Mouse (Mus musculus): Measurements from ENCODE around the gene Tcp10a. TPM values are rescaled to one million over a fixed set of nuclear protein-coding genes. Genes with fewer than 3 reads are reported as not detected.
"Not testable (repeated sequence)": the region's sequence is repeated elsewhere in the genome, so short reads cannot be mapped to it uniquely, and the experiment has no call there.

Tcp10a gene
- total RNA-seq (2021): under 1 TPM in 1 of 2 experiments, not detected in 1; 0.26 TPM

- not testable (repeated sequence) for DNase-seq (ENCODE audit: extremely low spot score in 1 of 2, low spot score in 1 of 2)
Observed at GRCm38 (mm10) chr17:7324346-7324745, at the start of gene Tcp10a. Gene Tcp10a, plus strand, starts transcription at chr17:7324646.

GRCm38 (mm10) chr17:7278702-7279242, 45.7 kb upstream of the Tcp10a start:
- DNase-seq (ENCODE audit: extremely low spot score in 1 of 2, low spot score in 1 of 2): no peak

- no peak for DNase-seq (ENCODE audit: extremely low spot score in 1 of 2, low spot score in 1 of 2)
Observed at GRCm38 (mm10) chr17:7279251-7279650, 45.2 kb upstream of the Tcp10a start.

- DNase-seq (ENCODE audit: extremely low spot score in 1 of 2, low spot score in 1 of 2): no peak
Observed at GRCm38 (mm10) chr17:7284297-7284910, 40.0 kb upstream of the Tcp10a start.

- DNase-seq (ENCODE audit: extremely low spot score in 1 of 2, low spot score in 1 of 2): no peak
Observed at GRCm38 (mm10) chr17:7285292-7285691, 39.2 kb upstream of the Tcp10a start.

GRCm38 (mm10) chr17:7286422-7287050, 37.9 kb upstream of the Tcp10a start:
- no peak for DNase-seq (ENCODE audit: extremely low spot score in 1 of 2, low spot score in 1 of 2)

GRCm38 (mm10) chr17:7292012-7292684, 32.3 kb upstream of the Tcp10a start:
- no peak for DNase-seq (ENCODE audit: extremely low spot score in 1 of 2, low spot score in 1 of 2)

GRCm38 (mm10) chr17:7306278-7307196, 17.9 kb upstream of the Tcp10a start:
- DNase-seq (ENCODE audit: extremely low spot score in 1 of 2, low spot score in 1 of 2): not testable (repeated sequence)

- DNase-seq (ENCODE audit: extremely low spot score in 1 of 2, low spot score in 1 of 2): not testable (repeated sequence)
Observed at GRCm38 (mm10) chr17:7315693-7316382, 8.6 kb upstream of the Tcp10a start.

- DNase-seq (ENCODE audit: extremely low spot score in 1 of 2, low spot score in 1 of 2): not testable (repeated sequence)
Observed at GRCm38 (mm10) chr17:7319789-7320188, 4.7 kb upstream of the Tcp10a start.

GRCm38 (mm10) chr17:7326415-7326814, 2.0 kb downstream of the Tcp10a start:
- not testable (repeated sequence) for DNase-seq (ENCODE audit: extremely low spot score in 1 of 2, low spot score in 1 of 2)

- DNase-seq (ENCODE audit: extremely low spot score in 1 of 2, low spot score in 1 of 2): not testable (repeated sequence)
Observed at GRCm38 (mm10) chr17:7332745-7333144, 8.3 kb downstream of the Tcp10a start.

GRCm38 (mm10) chr17:7337381-7337780, 12.9 kb downstream of the Tcp10a start:
- DNase-seq (ENCODE audit: extremely low spot score in 1 of 2, low spot score in 1 of 2): not testable (repeated sequence)

GRCm38 (mm10) chr17:7348765-7349164, 24.3 kb downstream of the Tcp10a start:
- DNase-seq (ENCODE audit: extremely low spot score in 1 of 2, low spot score in 1 of 2): not testable (repeated sequence)

GRCm38 (mm10) chr17:7352596-7352995, 28.1 kb downstream of the Tcp10a start, which contains the start of gene Ttll2:
Gene Ttll2, minus strand, starts transcription at chr17:7352696.
- not testable (repeated sequence) for DNase-seq (ENCODE audit: extremely low spot score in 1 of 2, low spot score in 1 of 2)

- not testable (repeated sequence) for DNase-seq (ENCODE audit: extremely low spot score in 1 of 2, low spot score in 1 of 2)
Observed at GRCm38 (mm10) chr17:7359806-7360205, 35.4 kb downstream of the Tcp10a start.

- DNase-seq (ENCODE audit: extremely low spot score in 1 of 2, low spot score in 1 of 2): not testable (repeated sequence)
Observed at GRCm38 (mm10) chr17:7360749-7361465, 36.5 kb downstream of the Tcp10a start.

GRCm38 (mm10) chr17:7365615-7366014, 41.2 kb downstream of the Tcp10a start:
- not testable (repeated sequence) for DNase-seq (ENCODE audit: extremely low spot score in 1 of 2, low spot score in 1 of 2)

GRCm38 (mm10) chr17:7366265-7366664, 41.8 kb downstream of the Tcp10a start:
- DNase-seq (ENCODE audit: extremely low spot score in 1 of 2, low spot score in 1 of 2): not testable (repeated sequence)

Data from layer of hippocampus, postnatal 25 days (tissue).